Mouse (Mus musculus) lung, postnatal 10 days (tissue): ENCODE data around the gene Aifm3.

ENCODE experiments used
- DNase-seq: peaks from one replicate; pipeline ENCODE4 v3.0.0; 2021

Aifm3 gene

GRCm38 (mm10) chr16:17556180-17556579 is 66.8 kb downstream of the Aifm3 start:
- DNase-seq = no peak

- DNase-seq = no peak
Measured at GRCm38 (mm10) chr16:17556907-17557306, 67.5 kb downstream of the Aifm3 start.
